ENCODE assay signal across 9 mouse cellular contexts in the genomic region with DNA sequence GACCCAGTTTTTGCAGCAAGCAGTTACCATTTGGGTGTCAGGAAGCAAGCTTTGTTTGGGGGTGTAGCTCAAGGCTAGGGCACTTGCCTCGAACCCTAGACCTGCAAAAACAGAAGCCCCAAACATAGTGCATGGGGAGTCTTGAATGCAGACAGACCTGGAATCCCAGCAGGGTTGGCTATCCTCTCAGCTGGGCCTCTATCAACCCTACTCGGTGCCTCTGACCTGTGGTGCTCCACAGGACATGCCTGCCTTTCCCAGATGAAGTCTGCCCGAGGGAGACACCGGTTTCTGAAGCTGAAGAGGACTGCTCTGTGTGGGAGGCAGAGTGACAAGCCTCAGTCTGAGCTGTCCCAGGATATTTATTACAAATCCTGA.
DNase-seq lines count a peak whose midpoint lies in the region; ATAC-seq lines count a peak whose summit lies in the region.
"Had no signal": no experiment of that assay in that cellular context is flagged by ENCODE, and none has a peak within 500 bp of the region (broad histone marks: within the 10 kb centered on the region; RNA-seq: fewer than 3 reads in every experiment).

No protein-coding gene starts in this region.

- H3K36me3 ChIP-seq in hindbrain, embryonic 10.5 days: no peaks in the 10 kb centered on the region
- H3K36me3 ChIP-seq in hindbrain, embryonic 16.5 days (ENCODE audit: control insufficient read depth, insufficient read depth, low read length): no peaks in the 10 kb centered on the region
- no peaks in the 10 kb centered on the region for H3K36me3 ChIP-seq in forebrain, embryonic 16.5 days (ENCODE audit: control insufficient read depth, insufficient read depth)
- no peaks in the 10 kb centered on the region for H3K36me3 ChIP-seq in midbrain, embryonic 12.5 days
- H3K36me3 ChIP-seq: G1E had no signal

- intact Hi-C loops in left cerebral cortex, postnatal 14 days (cut with DNase I): no loop called here

- H3K4me1 ChIP-seq in hindbrain, embryonic 10.5 days (replicated peaks): peaks cover 71% of the 10 kb centered on the region
- H3K4me1 ChIP-seq in hindbrain, embryonic 16.5 days (ENCODE audit: control insufficient read depth, insufficient read depth, low read depth, low read length): peaks cover 23% of the 10 kb centered on the region
- H3K4me1 ChIP-seq in forebrain, embryonic 16.5 days (replicated peaks; ENCODE audit: control insufficient read depth, insufficient read depth, low read length): peaks cover 29% of the 10 kb centered on the region
- peaks cover 56% of the 10 kb centered on the region for H3K4me1 ChIP-seq in midbrain, embryonic 12.5 days

- no peak for DNase-seq in hindbrain, embryonic 10.5 days (ENCODE audit: low spot score)
- DNase-seq in MN1 (ENCODE audit: low spot score): peak; percentile 7
- no peak for DNase-seq in Muller cell, postnatal 12 days (ENCODE audit: inconsistent ontology term)
- no peak for DNase-seq in left cerebral cortex, postnatal 14 days (ENCODE audit: low spot score in 2 of 2)
- DNase-seq in T-cell, adult 2 months (ENCODE audit: low spot score): no peak

- no peak overlapping the region for H3K4me2 ChIP-seq in hindbrain, embryonic 16.5 days (ENCODE audit: low read length)
- H3K4me2 ChIP-seq in forebrain, embryonic 16.5 days (ENCODE audit: low read length): no peak overlapping the region
- H3K4me2 ChIP-seq in midbrain, embryonic 12.5 days (replicated peaks): no peak overlapping the region

- no peak for ATAC-seq in hindbrain, embryonic 16.5 days
- no peak; the same call in 1 of the 2 replicates for ATAC-seq in forebrain, embryonic 16.5 days
- ATAC-seq in midbrain, embryonic 12.5 days (ENCODE audit: low FRiP score, low read depth): peak; percentile 14; the same call in 1 of the 2 replicates

- WGBS in hindbrain, embryonic 10.5 days: 18% methylated on average over 4 of the region's 4 CpGs
- WGBS in hindbrain, embryonic 16.5 days: 14% methylated on average over 4 of the region's 4 CpGs
- 24% methylated on average over 4 of the region's 4 CpGs for WGBS in forebrain, embryonic 16.5 days
- 12% methylated on average over 4 of the region's 4 CpGs for WGBS in midbrain, embryonic 12.5 days

- H3K9ac ChIP-seq in hindbrain, embryonic 16.5 days (ENCODE audit: low read depth, low read length): no peak overlapping the region; the same call in 1 of the 2 replicates
- H3K9ac ChIP-seq in forebrain, embryonic 16.5 days (replicated peaks; ENCODE audit: low read depth, low read length): no peak overlapping the region
- H3K9ac ChIP-seq in midbrain, embryonic 12.5 days (replicated peaks): no peak overlapping the region; the same call in 1 of the 2 replicates

- no peaks in the 10 kb centered on the region for H3K9me3 ChIP-seq in hindbrain, embryonic 10.5 days
- H3K9me3 ChIP-seq in hindbrain, embryonic 16.5 days (ENCODE audit: control insufficient read depth, low read length): no peaks in the 10 kb centered on the region
- no peaks in the 10 kb centered on the region for H3K9me3 ChIP-seq in forebrain, embryonic 16.5 days (ENCODE audit: control insufficient read depth, low read length)
- H3K9me3 ChIP-seq in midbrain, embryonic 12.5 days: no peaks in the 10 kb centered on the region
- H3K9me3 ChIP-seq: G1E had no signal

- no peak overlapping the region for H3K4me3 ChIP-seq in hindbrain, embryonic 10.5 days
- H3K4me3 ChIP-seq in hindbrain, embryonic 16.5 days (ENCODE audit: low read length): no peak overlapping the region
- H3K4me3 ChIP-seq in forebrain, embryonic 16.5 days (replicated peaks; ENCODE audit: low read length): no peak overlapping the region
- H3K4me3 ChIP-seq in midbrain, embryonic 12.5 days: no peak overlapping the region

- H3K27ac ChIP-seq in hindbrain, embryonic 10.5 days: peak overlapping the region; percentile 91
- H3K27ac ChIP-seq in hindbrain, embryonic 16.5 days (ENCODE audit: low read depth, low read length): no peak overlapping the region; the same call in 1 of the 2 replicates
- peak overlapping the region; percentile 72 for H3K27ac ChIP-seq in forebrain, embryonic 16.5 days (ENCODE audit: low read length)
- peak overlapping the region; percentile 90 for H3K27ac ChIP-seq in midbrain, embryonic 12.5 days (replicated peaks)

- H3K27me3 ChIP-seq in hindbrain, embryonic 10.5 days (ENCODE audit: insufficient read depth, poor library complexity, severe bottlenecking): no peaks in the 10 kb centered on the region
- H3K27me3 ChIP-seq in hindbrain, embryonic 16.5 days (replicated peaks; ENCODE audit: control insufficient read depth, insufficient read depth, low read length): no peaks in the 10 kb centered on the region
- H3K27me3 ChIP-seq in forebrain, embryonic 16.5 days (replicated peaks; ENCODE audit: control insufficient read depth, insufficient read depth, low read length): no peaks in the 10 kb centered on the region
- no peaks in the 10 kb centered on the region for H3K27me3 ChIP-seq in midbrain, embryonic 12.5 days
